Mouse (Mus musculus) brain, embryonic 14.5 days (tissue): ENCODE data around the gene Lamc3.

Source experiments
- CTCF ChIP-seq: fragments of 200-500 bp; IDR thresholded peaks from 2 replicates; pipeline ENCODE4 v1.5.1; 2012; ENCODE audit warnings: inconsistent platforms, mild to moderate bottlenecking, moderate library complexity, borderline replicate concordance; ENCODE audit not compliant: insufficient read depth, insufficient read length; ENCODE audit errors: extremely low read depth
- POLR2A ChIP-seq: fragments of 200-500 bp; IDR thresholded peaks from 2 replicates; pipeline ENCODE4 v1.6.1; 2012; ENCODE audit warnings: mild to moderate bottlenecking, inconsistent platforms, borderline replicate concordance; ENCODE audit not compliant: poor library complexity, insufficient read depth, insufficient read length, severe bottlenecking; ENCODE audit errors: extremely low read depth

- TF ChIP-seq POLR2A (no peak), CTCF (no peak)
These were observed 47.5 kb downstream of the Lamc3 start for GRCm38 (mm10) chr2:31934551-31934950.
